Mouse (Mus musculus): ENCODE data around the gene Lhfp. TPM values are rescaled to one million over a fixed set of nuclear protein-coding genes. Genes with fewer than 3 reads are reported as not detected.

The Lhfp gene
- polyA plus RNA-seq, 1 experiment: 13.7 TPM

GRCm38 (mm10) chr3:53087156-53087805, 46.0 kb downstream of the Lhfp start:
- 66% methylated on average over 8 of the region's 8 CpGs for WGBS
- Histone ChIP-seq H3K4me3 (replicated peaks; ENCODE audit: control insufficient read depth, low read depth, low read length) (no peak overlapping the region), H3K27ac (ENCODE audit: control insufficient read depth, insufficient read depth, low read depth, low read length, poor library complexity) (no peak overlapping the region), H3K4me1 (ENCODE audit: control insufficient read depth, insufficient read depth, low read length) (no peaks in the 10 kb centered on the region; the same call in 1 of the 2 replicates)
- TF ChIP-seq CTCF (IDR thresholded peaks at IDR 0.05; ENCODE audit: control insufficient read depth, insufficient read depth, low read length) (no peak), POLR2A (IDR thresholded peaks at IDR 0.05; ENCODE audit: borderline replicate concordance, control insufficient read depth, low read depth, low read length) (no peak)

GRCm38 (mm10) chr3:53089921-53090320, 48.6 kb downstream of the Lhfp start:
- WGBS: 71% methylated on average over 2 of the region's 2 CpGs
- no peak overlapping the region for H3K4me3 ChIP-seq (replicated peaks; ENCODE audit: control insufficient read depth, low read depth, low read length)
- H3K27ac ChIP-seq (ENCODE audit: control insufficient read depth, insufficient read depth, low read depth, low read length, poor library complexity): no peak overlapping the region
- TF ChIP-seq POLR2A (IDR thresholded peaks at IDR 0.05; ENCODE audit: borderline replicate concordance, control insufficient read depth, low read depth, low read length) (no peak), CTCF (IDR thresholded peaks at IDR 0.05; ENCODE audit: control insufficient read depth, insufficient read depth, low read length) (no peak)
- no peaks in the 10 kb centered on the region; the same call in 1 of the 2 replicates for H3K4me1 ChIP-seq (ENCODE audit: control insufficient read depth, insufficient read depth, low read length)

DNA sequence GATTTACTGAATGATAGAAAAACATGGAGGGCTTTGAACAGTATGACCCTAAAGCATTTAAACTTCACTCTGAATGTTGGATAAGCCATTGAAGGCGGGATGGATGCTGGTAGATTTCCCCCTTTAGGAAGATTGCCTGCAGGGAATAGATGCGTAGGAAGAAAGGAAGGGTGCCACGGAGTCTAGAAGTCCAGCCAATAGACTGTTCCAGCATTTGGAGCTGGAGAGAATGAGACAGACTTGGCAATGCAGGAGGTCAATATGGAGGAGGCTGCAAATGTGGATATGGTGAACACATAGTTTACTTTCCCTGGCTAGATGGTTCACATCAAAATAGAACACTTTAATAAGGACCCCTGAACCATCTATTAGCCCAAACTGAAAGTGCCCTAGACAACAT, 58.9 kb downstream of the Lhfp start:
- H3K27ac ChIP-seq (ENCODE audit: control insufficient read depth, insufficient read depth, low read depth, low read length, poor library complexity): no peak overlapping the region
- no peak overlapping the region for H3K4me3 ChIP-seq (replicated peaks; ENCODE audit: control insufficient read depth, low read depth, low read length)
- WGBS: 84% methylated on average over 3 of the region's 3 CpGs
- no peaks in the 10 kb centered on the region for H3K4me1 ChIP-seq (ENCODE audit: control insufficient read depth, insufficient read depth, low read length)
- TF ChIP-seq POLR2A (IDR thresholded peaks at IDR 0.05; ENCODE audit: borderline replicate concordance, control insufficient read depth, low read depth, low read length): no peak
- TF ChIP-seq CTCF (IDR thresholded peaks at IDR 0.05; ENCODE audit: control insufficient read depth, insufficient read depth, low read length): no peak

DNA sequence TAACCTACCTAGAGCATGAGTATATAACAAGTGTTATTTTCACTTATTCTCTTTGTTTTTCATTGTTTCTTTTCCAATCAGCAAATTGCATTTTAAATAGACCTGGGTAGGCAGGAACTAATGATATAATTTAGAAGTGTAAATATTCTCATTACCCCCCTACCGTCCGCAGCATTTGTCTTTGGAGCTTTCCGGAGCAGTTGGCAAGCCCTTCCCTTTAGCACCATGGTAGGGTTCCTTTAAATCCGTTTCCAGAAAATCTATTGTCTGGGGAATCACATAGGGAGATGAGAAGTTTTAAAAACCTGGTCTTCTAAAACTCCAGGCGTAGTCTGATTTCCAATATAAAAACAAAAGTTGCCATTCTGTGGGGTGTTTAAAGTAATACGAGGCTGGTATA, 59.5 kb downstream of the Lhfp start:
- TF ChIP-seq POLR2A (IDR thresholded peaks at IDR 0.05; ENCODE audit: borderline replicate concordance, control insufficient read depth, low read depth, low read length) (no peak), CTCF (IDR thresholded peaks at IDR 0.05; ENCODE audit: control insufficient read depth, insufficient read depth, low read length) (no peak)

GRCm38 (mm10) chr3:53101711-53102110, 60.4 kb downstream of the Lhfp start:
- TF ChIP-seq POLR2A (IDR thresholded peaks at IDR 0.05; ENCODE audit: borderline replicate concordance, control insufficient read depth, low read depth, low read length) (no peak), CTCF (IDR thresholded peaks at IDR 0.05; ENCODE audit: control insufficient read depth, insufficient read depth, low read length) (no peak)
- Histone ChIP-seq H3K4me3 (replicated peaks; ENCODE audit: control insufficient read depth, low read depth, low read length) (no peak overlapping the region), H3K27ac (ENCODE audit: control insufficient read depth, insufficient read depth, low read depth, low read length, poor library complexity) (no peak overlapping the region), H3K4me1 (ENCODE audit: control insufficient read depth, insufficient read depth, low read length) (no peaks in the 10 kb centered on the region)
- 83% methylated on average over 6 of the region's 6 CpGs for WGBS

More for the DNA sequence above, 59.5 kb downstream of the Lhfp start:
- Histone ChIP-seq H3K4me3 (replicated peaks; ENCODE audit: control insufficient read depth, low read depth, low read length) (no peak overlapping the region), H3K27ac (ENCODE audit: control insufficient read depth, insufficient read depth, low read depth, low read length, poor library complexity) (no peak overlapping the region), H3K4me1 (ENCODE audit: control insufficient read depth, insufficient read depth, low read length) (no peaks in the 10 kb centered on the region)
- WGBS: 77% methylated on average over 6 of the region's 6 CpGs

GRCm38 (mm10) chr3:53102131-53102756, 60.9 kb downstream of the Lhfp start:
- Histone ChIP-seq H3K27ac (ENCODE audit: control insufficient read depth, insufficient read depth, low read depth, low read length, poor library complexity) (no peak overlapping the region), H3K4me3 (replicated peaks; ENCODE audit: control insufficient read depth, low read depth, low read length) (no peak overlapping the region), H3K4me1 (ENCODE audit: control insufficient read depth, insufficient read depth, low read length) (no peaks in the 10 kb centered on the region)
- 36% methylated on average over 5 of the region's 5 CpGs for WGBS
- TF ChIP-seq POLR2A (IDR thresholded peaks at IDR 0.05; ENCODE audit: borderline replicate concordance, control insufficient read depth, low read depth, low read length) (no peak), CTCF (IDR thresholded peaks at IDR 0.05; ENCODE audit: control insufficient read depth, insufficient read depth, low read length) (no peak)

DNA sequence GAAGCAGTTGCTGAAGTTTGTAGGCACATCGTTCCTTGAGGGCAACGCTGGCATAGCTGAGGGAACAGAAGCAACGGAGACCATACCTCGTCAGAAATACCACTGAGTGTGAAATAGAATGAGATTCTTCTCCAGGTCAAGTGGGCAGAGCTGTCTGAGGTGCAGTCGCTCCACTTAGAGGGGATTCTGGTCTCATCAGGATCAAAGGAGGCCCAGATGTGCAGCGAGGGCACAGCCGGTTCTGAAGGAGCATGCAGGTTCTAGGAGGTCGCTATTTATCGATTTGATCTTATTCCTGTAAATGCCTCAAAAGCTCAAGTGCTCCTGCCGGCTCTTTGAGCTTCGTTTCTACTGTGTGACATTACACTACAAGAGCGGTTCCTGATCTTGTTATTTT, 61.4 kb downstream of the Lhfp start:
- H3K4me1 ChIP-seq (ENCODE audit: control insufficient read depth, insufficient read depth, low read length): no peaks in the 10 kb centered on the region
- 30% methylated on average over 12 of the region's 12 CpGs for WGBS
- TF ChIP-seq POLR2A (IDR thresholded peaks at IDR 0.05; ENCODE audit: borderline replicate concordance, control insufficient read depth, low read depth, low read length): no peak
- no peak for TF ChIP-seq CTCF (IDR thresholded peaks at IDR 0.05; ENCODE audit: control insufficient read depth, insufficient read depth, low read length)
- no peak overlapping the region for H3K27ac ChIP-seq (ENCODE audit: control insufficient read depth, insufficient read depth, low read depth, low read length, poor library complexity)
- H3K4me3 ChIP-seq (replicated peaks; ENCODE audit: control insufficient read depth, low read depth, low read length): no peak overlapping the region

DNA sequence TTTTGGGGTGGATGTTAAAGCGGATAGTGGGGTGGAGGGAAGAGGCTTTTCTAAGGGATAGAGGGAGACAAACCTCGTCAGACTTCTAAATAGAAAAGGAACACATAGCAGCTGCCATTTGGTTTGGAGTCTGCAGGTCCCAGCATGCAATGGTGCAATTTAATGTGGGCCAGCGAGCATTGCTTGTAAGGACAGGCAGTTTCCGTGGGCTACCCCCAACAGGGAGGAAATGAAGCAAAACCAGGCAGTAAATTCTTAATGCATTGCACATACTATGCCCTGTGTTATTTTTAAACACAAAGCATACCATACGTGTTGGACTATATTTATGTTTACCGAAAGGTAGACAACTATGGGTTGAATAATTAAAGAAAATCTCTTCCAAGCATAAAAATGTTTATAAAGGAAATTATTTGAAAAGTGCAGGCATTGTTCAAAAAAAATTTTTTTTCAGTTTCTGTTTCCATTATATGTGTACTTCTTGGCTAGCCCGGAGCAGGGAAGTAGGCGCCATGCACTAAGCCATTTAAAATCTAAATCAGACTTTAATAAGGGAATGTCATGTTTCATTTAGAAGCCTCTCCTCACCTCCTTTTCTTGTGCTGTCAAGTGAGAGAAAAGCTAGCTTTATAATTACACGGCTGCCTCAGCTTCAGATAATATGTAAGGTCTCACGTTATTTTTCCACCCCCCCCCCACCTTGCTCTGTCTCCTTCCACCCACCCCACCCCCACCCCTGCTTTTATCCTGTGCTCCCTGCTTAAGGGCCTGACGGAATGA, 67.5 kb downstream of the Lhfp start:
- no peak for TF ChIP-seq POLR2A (IDR thresholded peaks at IDR 0.05; ENCODE audit: borderline replicate concordance, control insufficient read depth, low read depth, low read length)
- TF ChIP-seq CTCF (IDR thresholded peaks at IDR 0.05; ENCODE audit: control insufficient read depth, insufficient read depth, low read length): no peak
- H3K27ac ChIP-seq (ENCODE audit: control insufficient read depth, insufficient read depth, low read depth, low read length, poor library complexity): no peak overlapping the region
- WGBS: 64% methylated on average over 11 of the region's 11 CpGs
- no peak overlapping the region for H3K4me3 ChIP-seq (replicated peaks; ENCODE audit: control insufficient read depth, low read depth, low read length)
- no peaks in the 10 kb centered on the region for H3K4me1 ChIP-seq (ENCODE audit: control insufficient read depth, insufficient read depth, low read length)

All from bone marrow, adult 2 months (tissue).